Mouse (Mus musculus) gastrocnemius, adult 8-10 months (tissue): ENCODE measurements at regions not wholly inside any gene's neighbourhood (a gene's known extent, or its start where the extent isn't known, plus 50 kb on each side); places are given as distances from the start of the nearest gene placed in this dataset.
"Not testable (repeated sequence)": the region's sequence is repeated elsewhere in the genome, so short reads cannot be mapped to it uniquely, and the experiment has no call there.

Experiments used
- DNase-seq, 2 experiments: peaks; one replicate each; pipeline ENCODE4 v3.0.0; 2022; ENCODE audit warnings: low spot score in 2 of 2

DNA sequence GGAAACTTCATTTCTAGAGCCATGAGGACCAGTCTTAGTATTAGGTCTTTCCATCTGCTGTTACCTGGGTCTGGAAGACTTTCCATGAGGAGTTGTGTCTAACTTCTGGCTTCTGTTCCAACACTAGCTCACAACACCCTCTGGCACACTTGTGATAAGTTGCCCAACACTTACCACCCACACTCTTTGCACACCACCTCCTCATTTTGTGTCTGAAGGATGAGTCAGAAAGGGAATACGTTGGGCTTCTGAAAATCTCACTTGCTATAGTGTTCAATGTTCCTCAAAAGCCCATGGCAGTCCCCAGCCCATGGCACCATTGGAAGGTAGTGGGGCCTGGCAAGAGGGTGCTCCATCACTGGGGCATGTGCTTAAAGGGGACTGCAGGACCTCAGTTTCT lies 161.5 kb downstream of the Cartpt start:
- DNase-seq, result no peak

DNA sequence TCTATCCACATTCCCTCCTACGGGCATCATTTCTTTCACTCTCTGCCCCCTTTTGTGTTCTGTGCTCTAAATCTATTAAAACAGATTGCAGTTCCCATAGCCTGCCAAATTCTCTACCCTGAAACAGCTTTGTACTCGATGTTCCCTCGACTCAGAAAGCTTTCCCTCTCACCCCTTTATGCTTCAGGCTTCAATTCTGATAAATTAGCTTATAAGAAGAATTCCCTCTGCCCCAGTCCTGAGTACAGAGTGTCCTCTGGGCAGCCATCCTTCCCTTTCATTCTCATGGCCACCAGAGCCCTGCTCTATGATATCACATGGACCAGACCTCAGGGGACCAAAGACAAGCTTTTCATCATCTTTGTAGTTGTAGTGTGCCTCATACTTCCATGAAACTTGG lies 163.6 kb downstream of the Cartpt start:
- no peak for DNase-seq

DNA sequence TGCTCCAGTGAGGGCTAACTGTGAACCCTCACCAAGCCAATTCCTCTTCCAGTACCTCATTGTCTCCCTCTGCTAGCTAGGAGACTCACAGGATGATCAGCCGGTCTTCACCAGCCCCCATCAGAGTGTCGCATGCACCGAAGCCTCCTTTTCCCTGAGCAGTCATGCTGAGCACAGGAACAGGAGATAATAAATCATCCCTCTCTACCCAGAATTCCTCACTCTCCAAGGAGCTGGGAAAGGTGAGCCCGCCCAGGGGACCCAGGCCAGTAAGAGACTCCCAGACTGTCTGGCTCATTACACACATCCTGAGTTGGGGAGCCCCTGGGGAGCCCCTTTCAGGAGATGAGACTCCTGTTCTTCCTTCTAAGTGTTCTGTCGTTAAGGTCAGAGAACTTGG lies 171.7 kb downstream of the Cartpt start:
- DNase-seq, result no peak

DNA sequence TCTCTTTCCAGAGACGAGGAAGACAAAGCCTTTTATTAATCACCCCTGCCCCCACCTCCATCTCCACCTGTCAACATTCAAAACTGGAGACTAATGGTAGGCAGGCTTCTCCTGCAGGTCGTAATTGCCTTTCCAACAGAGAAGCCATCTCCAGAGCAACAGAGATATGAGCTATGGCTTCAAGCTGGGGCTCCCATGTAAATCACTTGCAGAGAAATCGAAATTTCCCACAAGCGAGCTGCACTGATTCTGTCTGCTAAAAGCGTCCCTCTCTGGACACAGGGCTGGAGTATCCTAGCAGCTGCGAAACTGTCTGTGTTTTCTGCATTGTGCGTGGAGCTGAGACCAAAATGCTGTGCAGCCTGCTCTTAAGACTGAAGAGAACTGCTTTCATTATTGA lies 176.6 kb downstream of the Cartpt start:
- no peak for DNase-seq

DNA sequence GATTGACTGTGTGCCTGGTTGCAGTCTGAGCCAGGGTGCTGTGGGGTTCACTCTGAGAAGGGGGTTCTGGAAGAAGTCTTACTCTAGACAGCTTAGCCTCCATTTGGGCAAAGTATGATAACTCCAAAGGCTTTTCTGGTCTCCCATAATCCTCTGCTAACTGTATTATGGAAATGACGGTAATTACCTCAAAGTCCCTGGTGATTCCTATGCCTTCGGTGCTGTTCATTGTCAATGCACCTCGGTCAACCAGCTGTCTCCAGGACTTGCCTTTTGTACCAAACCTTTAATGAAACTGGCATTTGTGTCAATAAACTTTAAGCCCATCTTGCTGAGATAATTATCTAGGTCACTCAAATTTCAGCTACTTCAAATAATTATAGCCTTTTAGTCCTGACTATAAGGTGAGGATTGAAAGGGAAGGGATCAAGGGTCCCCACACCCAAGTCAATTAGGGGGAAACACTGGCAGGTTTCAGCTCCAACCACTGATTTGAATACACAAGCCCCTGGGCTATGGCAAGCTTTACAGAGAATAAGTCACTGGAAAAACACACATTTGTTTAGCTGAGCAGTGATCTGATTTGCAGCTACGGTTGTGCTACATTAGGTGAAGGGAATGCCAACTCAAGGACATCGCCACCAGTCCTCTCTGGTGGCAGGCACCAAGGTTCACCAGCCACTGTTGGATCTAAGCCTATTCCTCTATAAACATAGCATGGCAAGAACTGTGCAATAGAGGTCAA lies 177.5 kb downstream of the Cartpt start:
- no peak for DNase-seq

DNA sequence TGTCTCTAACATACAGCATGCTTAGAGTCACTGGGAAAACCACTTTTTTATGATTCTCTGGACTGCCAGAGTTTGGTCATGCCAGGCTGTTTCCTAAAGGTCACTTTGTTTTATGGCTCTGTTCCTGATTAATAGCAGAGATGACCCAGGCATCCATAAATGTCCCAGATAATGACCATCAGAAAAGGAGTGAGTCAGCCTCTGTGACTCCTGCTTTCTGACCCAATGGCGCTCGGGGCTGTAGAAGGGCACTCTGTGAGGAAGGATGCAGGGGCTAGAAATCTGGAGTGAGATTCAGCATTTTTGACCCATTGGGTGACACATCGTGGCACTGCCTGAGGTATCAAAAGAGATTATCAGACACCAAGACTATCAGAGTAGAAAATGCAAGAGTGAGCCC lies 180.3 kb downstream of the Cartpt start:
- DNase-seq, result no peak

DNA sequence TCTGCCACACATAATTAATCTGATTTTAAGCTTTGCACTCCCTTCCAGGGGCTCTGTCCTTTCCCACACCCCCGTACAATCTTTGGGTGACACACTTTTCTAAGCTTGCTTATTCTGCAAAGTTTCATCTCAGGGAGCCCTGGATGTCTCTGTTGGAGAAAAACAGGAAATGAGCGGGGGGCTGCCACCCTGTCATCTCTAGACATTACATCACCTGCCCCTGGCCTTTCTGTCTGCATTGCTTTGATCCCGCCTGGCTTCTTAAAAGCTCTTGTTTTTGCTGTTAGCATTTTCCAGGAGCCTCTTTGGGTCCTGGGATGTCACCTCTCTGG lies 180.2 kb upstream of the Map1b start:
- no peak for DNase-seq

DNA sequence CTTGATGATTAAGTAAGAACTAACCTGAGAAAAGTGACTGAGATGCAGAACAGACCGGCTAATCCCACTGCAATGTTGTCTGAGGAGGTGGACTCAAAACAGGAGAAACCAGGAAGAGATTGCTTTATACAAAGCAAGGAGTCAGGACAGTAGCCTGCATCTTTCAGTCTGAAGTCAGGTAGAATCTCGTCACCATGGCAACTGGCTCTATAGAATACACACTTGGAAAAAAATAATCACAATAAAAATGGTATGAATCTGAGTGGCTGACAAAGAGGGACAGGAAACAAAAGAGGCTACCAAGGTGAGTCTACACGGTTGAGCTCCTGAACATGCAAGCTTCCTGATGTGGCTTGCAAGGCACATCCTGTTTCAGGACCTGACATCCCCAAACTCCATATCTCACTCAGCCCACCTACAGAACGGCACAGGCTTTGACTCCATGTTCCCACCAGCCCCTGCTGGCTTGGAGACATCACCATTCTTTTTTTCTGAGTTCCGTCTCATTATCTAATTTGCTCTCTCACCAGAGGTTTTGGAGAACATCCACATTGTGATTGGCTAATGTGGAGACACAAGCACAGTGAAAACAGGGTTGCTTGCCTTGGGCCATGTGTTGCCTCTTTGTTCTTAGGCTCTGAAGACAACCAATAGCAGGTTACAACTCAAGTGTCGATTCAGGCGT lies 179.7 kb upstream of the Map1b start:
- no peak for DNase-seq

DNA sequence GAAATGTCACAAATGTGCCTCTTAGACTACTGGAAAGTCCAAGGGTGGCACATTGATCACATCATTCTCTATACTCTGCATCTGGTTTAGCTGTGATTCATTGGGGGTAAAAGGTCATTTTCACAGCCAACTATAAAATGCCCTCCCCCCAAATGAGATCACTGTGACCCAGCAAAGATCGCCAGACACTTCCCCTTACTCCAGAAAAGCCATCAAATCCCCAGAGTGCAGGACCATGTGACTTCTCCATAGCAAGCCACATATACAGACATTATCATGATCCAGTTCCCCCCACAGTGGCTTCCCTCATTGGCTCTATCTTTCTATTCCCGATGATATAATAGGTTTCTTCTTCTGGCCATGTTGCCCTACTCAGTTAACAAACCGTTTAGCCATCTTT lies 163.6 kb upstream of the Map1b start:
- DNase-seq, result no peak

DNA sequence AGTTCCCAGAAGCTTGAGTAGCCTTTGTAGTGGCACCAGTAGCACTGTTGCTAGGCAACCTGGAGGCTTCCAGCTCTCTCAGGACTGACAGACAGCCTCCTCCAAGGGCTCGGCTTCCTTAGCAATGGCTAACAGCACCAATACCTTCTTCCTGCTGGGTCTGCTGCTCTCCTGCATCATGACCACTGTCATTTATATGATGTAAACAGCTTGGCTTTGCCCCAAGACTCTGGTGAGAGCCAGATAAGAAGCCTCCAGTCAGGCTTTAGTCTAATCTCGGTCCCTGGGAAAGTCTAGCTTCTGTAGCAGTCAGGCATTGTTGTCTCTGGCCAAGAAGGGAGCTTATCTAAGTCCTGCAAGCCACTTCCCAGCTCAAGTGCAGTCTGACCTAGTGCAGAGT lies 163.1 kb upstream of the Map1b start:
- no peak for DNase-seq

DNA sequence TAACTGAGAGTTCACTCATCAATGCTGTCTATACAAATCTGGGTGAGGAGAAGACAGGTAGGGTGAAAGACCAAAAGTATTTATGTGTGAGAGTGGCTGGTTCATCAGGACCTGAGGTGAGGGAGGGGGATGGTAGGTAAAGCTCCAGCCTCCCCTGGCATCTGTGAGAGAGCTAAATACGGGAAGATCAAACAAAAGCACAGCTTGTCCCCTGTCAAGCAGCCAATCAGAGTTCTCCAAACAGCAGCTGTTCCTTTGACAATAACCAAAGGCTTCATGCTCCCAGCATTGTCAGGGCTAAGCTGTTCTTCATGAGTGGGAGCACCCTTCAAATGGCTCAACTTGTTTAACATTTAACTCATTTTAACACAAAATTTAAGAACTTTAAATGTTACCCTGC lies 160.1 kb upstream of the Map1b start:
- DNase-seq, result no peak

DNA sequence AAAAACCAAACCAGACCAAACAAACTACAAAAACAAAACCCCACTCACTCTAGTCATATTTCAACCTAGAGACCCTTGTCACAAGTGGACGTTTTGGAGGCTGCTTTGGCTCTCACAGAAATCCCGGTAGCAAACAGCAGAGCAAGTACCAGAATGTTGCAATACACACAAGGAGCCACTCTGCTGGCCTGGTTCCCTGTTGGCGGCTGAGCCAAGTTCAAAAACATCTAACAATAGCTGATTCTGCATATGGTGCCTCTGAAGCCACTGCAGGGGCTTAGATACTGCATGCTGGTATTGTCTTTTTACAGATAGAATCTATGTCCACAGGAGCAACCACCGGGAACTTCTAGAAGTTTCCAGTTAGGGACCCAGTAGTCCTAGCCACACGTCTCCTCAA lies 159.6 kb upstream of the Map1b start:
- peak; percentile 9 to 22 for DNase-seq

DNA sequence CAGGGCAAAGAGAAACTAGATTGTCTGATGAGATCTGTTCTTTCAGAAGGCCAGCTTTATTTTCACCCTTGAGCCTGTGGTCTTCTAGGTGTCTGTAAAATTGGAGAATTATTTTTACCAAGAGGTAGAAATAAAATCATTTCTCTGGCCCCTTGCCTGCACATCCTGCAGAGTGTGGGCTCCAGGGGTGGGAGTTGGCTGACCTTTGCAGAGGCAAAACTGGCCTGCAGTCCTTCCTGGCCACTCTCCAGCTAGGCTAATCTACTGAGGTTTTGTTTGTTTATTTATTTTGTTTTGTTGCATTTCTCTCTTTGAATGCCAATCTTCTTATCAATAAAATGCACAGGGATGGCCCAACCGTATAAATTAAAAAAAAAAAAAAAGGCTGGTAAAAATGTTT lies 156.4 kb upstream of the Map1b start:
- DNase-seq, result no peak

DNA sequence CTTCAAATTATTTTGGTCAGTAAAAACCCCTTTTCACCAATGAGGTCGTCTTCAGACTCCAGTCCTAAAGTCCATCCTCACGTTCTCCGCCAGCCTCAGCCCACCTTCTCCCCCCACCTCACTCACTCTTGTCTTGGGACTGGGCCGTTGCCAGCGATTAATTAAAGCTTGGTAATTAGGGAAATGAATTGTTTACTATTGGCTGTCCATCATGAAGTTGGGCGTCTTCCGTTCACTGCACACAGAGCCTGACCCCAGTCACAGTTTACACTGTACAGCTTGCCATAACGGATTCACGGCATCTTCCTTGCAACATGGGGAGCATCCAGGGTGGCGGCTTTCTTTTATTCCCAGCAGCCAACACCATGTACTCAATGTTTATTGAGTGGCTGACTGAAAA lies 155.4 kb upstream of the Map1b start:
- DNase-seq, result no peak

DNA sequence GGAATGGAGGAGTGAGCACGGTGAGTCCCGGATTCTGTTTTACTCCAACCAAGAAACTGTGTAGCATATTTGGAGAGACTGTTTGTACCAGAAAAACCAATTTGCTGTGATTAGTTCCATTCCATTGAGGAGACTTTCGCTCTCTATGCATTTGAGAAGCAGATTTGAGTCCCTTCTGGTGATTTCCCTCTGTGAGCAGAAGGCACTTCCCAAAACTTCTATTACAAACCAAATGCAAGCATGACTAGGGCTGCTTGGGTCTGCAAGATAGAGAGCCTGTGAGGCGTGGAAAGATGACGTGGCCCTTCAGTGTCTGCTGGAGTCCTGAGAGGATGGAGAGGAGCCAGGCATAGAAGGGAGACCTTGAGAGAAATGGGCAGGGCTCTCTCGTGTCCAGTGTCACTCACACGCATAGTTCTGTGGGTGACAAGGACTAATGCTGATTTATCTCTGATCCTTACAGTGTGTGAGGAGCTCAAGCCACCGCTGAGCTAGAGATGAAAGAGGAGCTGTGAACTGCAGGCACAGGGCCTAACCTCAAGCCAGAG lies 153.7 kb upstream of the Map1b start:
- DNase-seq, result no peak

DNA sequence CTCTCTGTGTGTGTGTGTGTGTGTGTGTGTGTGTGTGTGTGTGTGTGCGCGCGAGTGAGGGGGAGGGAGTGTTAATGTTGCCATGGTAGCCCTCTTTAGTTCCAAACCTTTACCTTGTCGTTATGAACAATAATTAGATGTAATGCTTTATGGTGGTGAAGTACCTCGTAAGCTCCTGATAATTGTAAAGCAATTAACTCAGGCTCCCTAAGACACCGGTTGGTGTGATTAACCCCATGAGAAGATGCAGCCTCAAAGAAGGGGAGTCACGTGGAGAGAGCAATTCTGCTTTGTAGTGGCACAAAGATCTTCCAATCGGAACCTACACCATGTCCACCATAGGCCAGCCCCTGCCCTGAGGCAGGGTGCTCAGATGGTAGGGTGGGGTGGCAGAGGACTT lies 152.3 kb upstream of the Map1b start:
- DNase-seq, result no peak

DNA sequence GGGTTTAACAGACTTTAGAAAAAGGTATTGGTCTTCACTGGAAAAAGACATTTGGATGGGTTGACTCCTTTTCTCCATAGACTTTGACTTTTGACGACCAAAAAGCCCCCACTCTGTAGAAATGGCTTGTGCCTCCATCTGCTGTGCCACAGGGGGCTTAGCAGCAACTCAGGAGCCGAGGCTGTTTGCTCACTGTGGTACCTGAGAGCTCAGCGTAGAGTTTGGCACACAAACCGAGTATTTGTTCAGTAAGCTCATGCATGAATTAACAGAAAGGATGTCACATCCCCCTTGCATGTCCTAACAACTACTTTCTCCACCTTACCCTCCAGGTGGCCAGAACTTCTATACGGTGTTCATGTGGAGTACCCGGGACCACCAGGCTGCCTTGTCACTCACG lies 149.7 kb upstream of the Map1b start:
- DNase-seq, result no peak

DNA sequence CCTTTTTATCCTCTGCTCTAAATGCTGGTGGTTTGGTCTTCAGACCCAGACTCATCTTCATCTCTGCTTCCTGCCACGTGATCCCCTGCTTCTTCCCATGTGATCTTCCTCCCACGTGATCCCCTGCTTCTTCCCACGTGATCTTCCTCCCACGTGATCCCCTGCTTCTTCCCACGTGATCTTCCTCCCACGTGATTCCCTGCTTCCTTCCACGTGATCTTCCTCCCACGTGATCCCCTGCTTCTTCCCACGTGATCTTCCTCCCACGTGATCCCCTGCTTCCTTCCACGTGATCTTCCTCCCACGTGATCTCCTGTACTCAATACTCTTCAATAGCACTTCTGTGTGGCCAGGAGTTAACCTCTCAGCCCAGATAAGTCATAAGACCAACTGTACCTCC lies 147.1 kb upstream of the Map1b start:
- not testable (repeated sequence) for DNase-seq

DNA sequence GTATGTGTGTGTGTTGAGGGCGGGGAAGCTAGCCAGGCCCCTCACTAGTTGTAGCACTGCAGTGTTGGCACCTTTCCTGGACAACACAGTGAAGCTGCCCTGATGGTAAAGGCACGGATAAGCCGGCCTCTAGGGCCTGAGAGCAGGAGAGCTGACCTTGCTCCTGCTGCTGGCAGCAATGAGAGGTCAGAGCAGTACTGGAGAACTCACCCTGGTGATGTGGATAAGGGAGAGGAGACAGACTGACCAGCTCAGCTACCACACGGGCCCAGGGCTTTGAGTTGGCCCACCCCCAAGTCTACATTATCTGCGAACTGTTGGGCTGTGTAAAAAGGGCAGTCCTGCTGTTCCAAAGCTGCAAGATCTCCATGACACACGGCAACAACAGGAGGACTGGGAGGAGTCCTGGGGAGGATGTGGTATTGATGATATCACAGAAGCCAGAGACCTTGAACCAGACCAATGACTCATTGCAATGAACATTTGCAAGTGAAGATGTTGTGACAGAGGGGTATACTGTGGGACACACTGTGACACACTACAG lies 131.4 kb upstream of the Map1b start:
- no peak for DNase-seq

DNA sequence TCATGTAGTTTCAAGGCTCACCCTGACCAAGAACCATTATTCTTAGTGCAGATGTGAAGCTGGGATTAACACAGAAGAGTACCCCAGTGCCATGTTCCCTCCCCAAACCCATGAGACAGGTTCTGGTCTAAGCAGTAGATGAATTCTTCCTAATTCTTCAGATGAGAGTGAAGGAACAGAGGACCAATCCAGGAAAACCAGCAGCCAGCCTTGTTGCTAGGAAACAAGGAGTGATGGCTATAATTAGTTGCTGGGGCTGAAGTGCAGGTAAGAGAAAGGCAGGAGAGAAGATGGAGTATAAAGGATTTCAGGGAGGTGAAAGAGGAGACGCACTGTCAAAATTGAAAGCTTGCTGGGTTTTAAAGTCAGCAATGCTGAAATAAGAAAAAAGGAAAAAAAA lies 128.4 kb upstream of the Map1b start:
- no peak for DNase-seq

DNA sequence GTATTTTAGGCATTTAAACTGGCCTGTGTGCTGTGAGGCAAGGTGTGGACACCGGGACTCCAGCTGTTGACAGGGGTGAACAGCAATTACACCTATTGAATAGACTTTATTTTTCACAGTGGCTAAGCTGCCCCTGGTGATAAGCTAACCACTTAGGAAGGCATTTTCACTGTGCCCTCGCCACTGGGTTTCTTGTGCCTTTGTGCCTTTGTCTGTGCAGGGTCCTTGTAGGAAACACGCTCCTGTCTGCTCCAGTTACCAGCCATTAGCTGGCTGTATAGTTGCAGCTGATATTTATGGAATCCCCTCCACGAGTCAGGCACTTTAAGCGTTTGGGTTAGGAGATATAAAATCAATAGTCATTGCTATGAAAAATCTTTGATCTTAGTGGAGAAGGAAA lies 126.5 kb upstream of the Map1b start:
- DNase-seq, result no peak

DNA sequence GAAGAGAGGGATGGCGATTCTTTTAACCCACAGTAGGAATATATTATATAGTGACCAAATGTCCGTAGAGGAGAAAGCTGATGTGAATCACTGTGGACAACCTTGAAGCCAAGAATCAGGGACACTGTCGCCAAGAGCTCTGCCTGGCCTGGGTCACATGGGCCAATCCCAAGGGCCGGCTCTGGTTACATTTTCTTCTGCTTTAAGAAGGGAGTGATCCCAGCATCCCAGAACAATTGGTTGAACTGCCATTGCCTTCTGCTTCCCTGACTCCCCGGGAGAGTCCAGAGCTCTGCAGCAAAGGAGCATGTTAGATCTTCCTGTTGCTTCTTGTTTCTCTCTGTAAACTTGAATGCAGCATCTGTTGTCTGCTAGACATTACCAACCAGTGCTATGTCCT lies 126.0 kb upstream of the Map1b start:
- DNase-seq, result peak; percentile 41 to 54
